Mouse (Mus musculus): ENCODE data around the gene Optc. TPM values are rescaled to one million over a fixed set of nuclear protein-coding genes. Genes with fewer than 3 reads are reported as not detected.

Gene Optc
- total RNA-seq, 2 experiments from 2014 or later, result 2.0 to 2.1 TPM

DNA sequence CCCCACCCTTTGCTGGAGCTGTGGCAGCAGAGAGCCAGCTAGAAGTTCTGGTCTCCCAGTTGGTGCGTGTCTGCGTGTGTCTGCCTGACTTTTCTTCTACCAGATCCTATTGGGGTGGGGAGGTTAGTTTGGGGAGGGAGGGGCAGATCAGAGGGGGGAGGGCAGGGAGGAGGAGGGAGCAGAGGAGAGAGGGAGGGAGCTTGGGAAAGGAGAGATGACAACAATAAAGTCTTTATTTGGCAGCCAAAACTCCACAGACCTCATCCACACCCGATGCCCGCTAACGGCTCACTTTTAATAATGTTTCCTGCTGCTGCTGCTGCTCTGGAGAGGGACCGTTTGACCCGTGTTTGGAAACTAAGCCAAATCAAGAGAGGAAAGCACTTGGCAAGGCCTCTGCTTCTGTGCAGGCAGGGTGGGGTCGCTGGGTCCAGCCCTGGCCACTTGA is 13.5 kb upstream of the Optc start, which contains the start of gene Prelp:
Prelp (minus strand) TSS at position 111 of the 448 bp plus-strand sequence.
- no peak for DNase-seq (ENCODE audit: extremely low spot score in 1 of 2, low spot score in 2 of 2)
- intact Hi-C loops (cut with DNase I), result no loop called here

DNA sequence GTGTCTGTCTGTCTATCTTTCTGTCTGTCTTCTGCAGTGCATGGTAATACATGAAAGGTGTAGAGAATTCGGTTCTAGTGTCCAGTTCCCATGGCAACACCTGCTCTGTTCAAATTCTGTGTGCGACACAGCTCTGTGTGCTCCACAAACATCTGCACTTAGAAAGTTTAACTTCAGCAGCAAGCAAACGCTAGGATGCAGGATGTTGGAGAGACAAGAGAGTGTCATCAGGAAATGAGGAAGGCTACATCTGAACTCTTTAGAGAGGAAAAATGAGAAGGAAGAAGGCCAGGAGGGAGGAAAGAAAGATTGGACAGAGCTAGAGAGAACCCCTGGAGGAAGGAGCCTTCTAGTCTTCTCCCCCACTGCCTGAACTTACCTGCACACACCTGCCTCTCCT is 13.1 kb upstream of the Optc start:
- intact Hi-C loops (cut with DNase I), result no loop called here
- no peak for DNase-seq (ENCODE audit: extremely low spot score in 1 of 2, low spot score in 2 of 2)

DNA sequence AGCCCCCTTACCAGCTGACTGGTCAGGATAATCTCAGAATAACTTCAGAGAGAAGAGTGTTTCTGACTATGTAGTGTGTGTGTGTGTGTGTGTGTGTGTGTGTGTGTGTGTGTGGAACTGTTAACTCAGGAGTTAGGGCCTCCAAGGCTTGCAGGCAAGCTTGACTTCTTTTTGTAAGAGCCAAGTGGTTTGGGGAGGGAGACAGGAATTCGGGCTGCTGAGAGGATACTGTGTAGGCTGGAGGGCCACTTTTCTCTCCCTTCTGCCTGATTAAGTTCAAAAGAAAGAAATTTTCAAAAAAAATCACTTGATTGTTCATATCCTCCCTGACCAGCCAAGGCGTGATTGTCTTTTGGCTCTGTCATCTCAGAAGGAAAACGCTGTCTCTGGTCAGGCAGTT is 12.6 kb upstream of the Optc start:
- no peak for DNase-seq (ENCODE audit: extremely low spot score in 1 of 2, low spot score in 2 of 2)
- intact Hi-C loops (cut with DNase I), result no loop called here

DNA sequence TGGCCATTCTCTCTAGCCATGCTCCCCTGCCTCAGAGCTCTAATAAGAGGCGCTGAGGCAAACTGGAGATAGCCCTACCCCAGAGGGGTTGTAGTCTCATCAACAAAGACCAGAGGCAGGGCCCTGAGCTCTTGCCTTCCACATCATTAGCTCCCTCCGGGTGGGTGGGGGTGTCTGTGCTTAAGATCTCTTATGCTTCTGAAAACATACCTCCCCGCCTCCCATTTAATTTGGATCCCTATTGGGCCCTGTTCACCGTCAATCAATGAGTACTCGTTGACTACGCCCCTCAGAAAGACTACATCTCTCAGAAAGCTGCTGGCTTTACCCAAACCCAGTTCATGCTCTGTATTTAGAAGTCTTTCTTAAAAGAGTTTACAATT is 10.3 kb upstream of the Optc start:
- intact Hi-C loops (cut with DNase I), result no loop called here
- DNase-seq (ENCODE audit: extremely low spot score in 1 of 2, low spot score in 2 of 2), result no peak

DNA sequence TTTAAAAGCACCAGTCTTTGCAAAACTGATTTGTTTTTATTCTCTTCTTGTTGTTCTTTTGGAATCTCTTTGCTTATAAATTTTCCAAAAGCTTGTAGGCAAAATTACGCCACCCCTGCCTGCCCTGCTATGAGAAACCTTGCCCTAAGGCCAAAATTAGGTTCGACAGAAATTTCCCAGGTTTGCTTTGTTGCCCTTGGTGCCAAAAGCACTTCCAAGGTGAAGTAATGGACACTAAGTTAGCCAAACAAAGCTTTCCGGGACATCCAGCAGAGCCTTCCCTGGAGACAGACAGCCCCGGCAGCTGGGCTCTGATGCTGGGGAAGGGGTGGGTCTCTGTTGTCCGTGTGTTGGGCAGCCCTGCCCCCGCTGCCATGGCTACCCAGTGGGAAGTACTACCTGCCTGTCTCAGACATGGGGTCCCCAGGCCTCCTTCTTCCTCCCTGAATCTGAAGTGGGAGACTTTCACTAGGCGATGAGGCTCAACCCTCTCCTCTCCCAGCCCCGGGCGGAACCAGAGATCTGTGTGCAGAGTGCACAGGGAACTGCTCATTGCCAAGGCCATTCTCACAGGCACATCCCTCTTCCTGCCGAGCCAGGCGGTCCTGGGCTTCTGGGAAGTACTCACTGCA is 9.8 kb upstream of the Optc start:
- DNase-seq (ENCODE audit: extremely low spot score in 1 of 2, low spot score in 2 of 2), result peak in 1 of 2 experiments; percentile 61
- intact Hi-C loops (cut with DNase I), result no loop called here

DNA sequence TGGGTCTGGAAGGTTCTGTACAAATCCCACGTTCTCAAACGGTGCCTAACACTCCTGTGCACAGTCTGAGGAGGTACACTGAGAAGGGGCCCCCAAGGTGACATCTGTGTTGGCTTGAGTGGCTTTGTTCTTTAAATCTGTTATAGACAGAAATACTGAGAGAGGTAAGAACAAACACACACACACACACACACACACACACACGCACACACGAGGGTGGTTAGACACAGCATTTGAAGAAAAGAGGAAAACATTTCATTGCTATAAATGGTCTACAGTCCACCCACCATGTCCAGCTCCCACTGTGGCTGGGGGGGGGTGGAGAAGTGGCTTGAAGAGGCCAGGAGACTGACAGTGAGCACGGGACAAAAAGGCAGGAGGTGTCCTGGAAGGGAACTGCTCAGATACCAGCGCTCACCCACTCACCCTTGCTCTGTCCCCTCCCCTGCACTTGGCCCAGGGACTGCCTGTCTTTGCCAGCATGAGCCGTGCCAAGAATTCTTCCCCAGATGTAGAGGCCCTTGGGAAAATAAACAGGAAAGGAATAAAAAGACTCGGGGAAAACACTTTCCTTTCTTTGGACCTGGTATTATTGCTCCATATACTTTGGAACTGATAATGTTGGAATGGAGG is 8.0 kb upstream of the Optc start:
- intact Hi-C loops (cut with DNase I), result no loop called here
- DNase-seq (ENCODE audit: extremely low spot score in 1 of 2, low spot score in 2 of 2), result peak in 1 of 2 experiments; percentile 79

DNA sequence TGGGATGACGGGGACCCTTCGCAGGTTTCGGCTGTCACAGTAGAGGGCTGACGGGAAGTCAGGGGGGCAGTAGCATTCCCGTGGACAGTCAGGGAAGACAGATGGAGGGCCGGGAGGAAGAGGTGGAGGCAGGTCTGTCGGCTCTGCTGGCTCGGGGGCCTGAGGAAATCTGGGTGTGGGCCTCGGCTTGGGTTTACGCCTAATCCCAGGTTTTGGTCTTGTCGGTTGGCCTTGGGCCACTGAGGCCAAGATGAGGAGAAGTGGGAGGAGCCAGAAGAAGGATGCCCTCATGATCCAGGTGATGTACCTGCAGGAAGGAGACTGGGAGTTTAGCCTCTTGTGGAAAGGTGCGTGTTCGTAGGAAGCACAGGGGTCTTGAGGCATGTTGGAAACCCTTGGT is 7.3 kb upstream of the Optc start:
- intact Hi-C loops (cut with DNase I), result no loop called here
- DNase-seq (ENCODE audit: extremely low spot score in 1 of 2, low spot score in 2 of 2), result no peak

DNA sequence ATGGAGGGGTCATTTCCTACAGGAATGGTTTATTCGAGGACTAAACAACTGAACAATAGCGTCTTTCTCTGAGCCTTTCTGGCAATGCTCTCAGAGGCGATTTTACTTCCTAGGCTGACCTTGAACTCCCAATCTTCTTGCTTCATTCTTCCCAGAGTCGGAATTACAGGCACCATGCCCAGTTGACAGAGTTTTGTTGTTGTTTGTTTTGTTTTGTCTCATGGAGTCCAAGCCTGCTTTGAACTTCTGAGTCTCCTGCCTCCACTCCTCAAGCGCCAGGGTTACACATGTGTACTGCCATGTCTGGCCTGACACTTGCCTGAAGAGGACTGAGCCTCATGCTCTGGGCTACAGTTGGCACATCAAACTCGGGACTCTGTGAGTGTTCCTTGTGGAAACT is 5.2 kb upstream of the Optc start:
- intact Hi-C loops (cut with DNase I), result no loop called here

DNA sequence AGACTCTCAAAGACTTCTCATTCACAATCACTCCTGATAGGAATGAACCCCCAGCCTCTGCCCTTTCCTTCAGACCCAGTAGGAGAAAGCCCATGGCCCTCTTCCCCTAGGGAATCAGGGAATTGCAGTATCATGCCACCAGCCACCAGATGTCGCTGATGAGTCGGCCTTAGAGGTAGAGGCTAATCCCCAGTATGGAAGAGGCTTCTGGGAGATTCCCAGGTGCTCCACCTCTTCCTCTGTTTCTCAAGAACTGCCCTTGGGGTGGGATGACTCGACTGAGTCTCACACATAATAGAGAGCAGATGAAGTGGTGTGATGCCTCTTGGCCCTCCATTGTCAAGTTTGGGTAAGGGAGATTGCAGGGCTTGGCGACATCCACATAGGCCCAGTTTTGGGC is 3.7 kb upstream of the Optc start:
- peak in 1 of 2 experiments; percentile 79 for DNase-seq (ENCODE audit: extremely low spot score in 1 of 2, low spot score in 2 of 2)
- intact Hi-C loops (cut with DNase I), result loop anchor here (2.0 kb wide), 1 partner anchor 135 kb away; no protein-coding TSS in a partner anchor

More for the DNA sequence above, 5.2 kb upstream of the Optc start:
- no peak for DNase-seq (ENCODE audit: extremely low spot score in 1 of 2, low spot score in 2 of 2)

DNA sequence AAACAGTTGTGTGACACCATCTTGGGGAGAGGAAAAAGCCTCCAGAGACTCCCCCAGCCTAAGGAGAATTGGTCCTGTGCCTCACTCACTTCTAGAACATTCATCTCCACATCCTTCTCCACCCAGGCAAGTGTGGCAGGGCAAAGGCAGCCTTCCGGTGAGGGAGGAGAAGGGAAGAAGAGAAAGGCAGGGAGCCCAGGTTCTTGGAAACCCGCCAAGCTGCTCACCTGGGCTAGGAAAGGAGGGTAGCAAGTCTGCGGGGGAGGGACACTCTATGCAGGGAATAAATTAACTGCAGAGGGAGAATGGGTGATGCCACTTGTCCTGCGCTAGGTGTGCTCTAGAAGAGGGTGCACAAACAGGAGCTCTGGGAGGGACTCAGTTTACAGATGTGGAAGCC is 3.2 kb upstream of the Optc start:
- DNase-seq (ENCODE audit: extremely low spot score in 1 of 2, low spot score in 2 of 2), result no peak
- intact Hi-C loops (cut with DNase I), result loop anchor here (2.0 kb wide), 1 partner anchor 136 kb away; no protein-coding TSS in a partner anchor

DNA sequence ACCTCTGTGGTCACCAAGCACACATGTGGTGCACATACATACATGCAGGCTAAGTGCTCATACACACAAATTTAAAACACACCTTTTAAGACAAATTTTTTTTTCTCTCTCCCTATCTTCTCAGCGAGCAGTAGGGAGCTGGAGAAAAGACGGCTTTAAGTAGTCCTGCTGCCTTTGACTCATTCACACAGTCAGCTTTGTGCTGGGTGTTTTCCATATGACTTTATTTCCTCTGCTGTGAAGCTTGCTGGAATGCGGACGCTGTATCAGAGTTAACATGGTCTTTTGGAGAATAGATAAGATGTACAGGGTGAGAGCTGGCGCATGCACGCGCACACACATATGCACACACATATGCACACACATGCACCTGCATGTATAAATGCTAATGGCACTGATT is 2.3 kb upstream of the Optc start:
- intact Hi-C loops (cut with DNase I), result loop anchor here (2.0 kb wide), 1 partner anchor 137 kb away; no protein-coding TSS in a partner anchor
- DNase-seq (ENCODE audit: extremely low spot score in 1 of 2, low spot score in 2 of 2), result no peak

DNA sequence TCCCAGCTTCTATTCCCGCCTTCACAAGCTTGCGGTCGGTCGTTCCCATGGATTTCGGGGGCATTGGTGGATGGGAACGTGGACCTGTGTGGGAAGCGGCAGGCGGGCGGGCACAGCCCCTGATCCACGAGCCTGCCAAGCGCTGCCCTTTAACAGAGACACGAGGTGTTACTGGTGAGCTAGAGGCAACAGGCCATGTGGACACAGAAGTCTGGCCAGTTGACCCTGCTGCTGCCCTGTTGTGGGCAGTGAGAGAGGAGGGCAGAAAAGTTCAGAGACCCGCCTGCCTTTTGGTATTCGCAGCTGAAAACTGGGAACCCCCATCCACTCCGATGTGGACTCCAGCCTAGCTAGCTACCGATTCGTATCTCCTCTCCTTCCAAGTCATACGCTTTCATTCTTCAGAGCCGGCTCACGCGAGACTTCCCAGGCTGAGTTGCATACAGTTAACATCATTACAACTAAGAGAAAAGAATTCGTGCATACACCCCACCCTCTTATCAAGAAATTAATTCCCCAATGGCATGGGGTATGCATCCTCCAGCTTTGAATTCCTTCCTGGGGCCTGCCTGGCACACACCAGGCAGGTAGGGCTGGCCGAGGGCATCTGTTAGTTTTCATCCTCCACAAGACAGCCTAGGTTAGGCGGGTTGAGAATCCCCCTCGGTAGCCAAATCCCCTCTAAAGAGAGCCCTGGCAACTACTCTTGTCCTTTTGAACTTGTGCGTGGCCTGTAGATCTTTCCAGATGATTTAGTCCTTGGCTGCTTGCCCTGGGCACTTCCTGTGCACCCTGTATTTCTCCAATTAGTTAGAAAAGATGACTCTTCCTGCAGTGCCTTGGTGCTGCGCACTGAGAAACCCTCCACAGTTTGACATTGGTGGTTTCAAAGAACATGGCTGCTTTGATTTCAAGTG is 1.1 kb upstream of the Optc start:
- intact Hi-C loops (cut with DNase I), result no loop called here

DNA sequence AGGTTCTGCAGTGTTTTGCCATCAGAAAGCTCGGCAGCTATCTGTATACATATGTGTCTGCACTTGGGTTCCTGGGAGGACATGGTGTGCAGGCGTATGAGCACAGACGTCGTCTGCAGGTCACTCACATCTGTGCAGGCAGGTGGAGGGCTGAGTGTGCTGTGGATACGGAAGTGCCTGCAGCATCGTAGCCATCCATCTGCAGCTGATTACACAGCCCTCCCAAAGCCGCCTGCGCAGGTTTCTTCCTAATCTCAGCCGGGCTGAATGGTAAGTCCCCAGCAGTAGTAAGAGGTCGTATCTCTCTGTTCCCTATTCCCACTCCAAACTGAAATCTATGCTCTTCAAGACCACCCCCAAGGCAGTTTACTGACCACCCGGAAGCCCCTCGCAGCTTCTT is 1.4 kb downstream of the Optc start:
- no peak for DNase-seq (ENCODE audit: extremely low spot score in 1 of 2, low spot score in 2 of 2)
- intact Hi-C loops (cut with DNase I), result no loop called here

More for the DNA sequence above, 1.1 kb upstream of the Optc start:
- peak in 1 of 2 experiments; percentile 51 for DNase-seq (ENCODE audit: extremely low spot score in 1 of 2, low spot score in 2 of 2)

DNA sequence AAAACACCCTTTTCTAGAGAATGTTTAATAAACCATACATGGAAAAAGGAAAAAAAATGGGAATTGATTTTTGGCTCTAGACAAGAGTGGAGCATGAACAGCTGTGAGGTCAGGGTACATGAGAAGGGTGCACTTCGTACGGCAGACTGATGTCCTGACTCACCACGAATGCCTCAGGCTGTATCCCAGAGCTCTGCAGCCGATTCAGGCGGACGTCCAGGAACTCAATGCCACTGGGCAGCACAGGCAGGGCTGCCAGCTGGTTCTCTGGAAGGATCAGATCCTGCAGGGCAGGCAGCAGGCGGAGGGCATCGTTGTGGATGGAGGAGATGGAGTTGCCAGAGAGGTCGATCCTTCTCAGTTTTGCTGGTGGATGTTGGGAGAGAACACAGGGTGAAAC is 7.0 kb downstream of the Optc start:
- DNase-seq (ENCODE audit: extremely low spot score in 1 of 2, low spot score in 2 of 2), result no peak
- intact Hi-C loops (cut with DNase I), result no loop called here

DNA sequence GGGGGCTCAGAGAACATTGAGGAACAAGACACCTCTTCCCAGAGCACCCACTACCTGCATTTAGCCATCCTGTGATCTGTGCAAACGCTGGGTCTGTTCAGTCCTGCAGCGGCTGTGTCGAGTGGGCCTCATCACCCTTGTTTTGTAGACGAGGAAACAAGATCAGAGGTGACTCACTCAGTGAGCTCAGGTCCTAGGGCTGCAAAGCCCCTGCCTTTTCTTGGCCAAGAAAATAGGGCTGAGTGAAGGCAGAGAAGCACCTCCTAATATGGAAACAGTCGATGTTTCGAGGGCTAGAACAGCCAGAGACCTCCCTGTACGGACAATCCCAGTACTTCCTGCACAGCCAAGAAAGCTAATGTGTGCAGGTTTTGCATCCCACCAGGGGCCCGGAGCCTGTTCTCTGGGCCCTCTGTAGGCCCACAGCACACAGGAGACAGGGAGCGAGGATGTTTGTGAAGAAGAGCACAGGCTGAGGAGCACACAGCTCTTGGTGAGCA is 8.7 kb downstream of the Optc start:
- intact Hi-C loops (cut with DNase I), result loop anchor here (5.0 kb wide), 1 partner anchor 102 kb away; no protein-coding TSS in a partner anchor
- DNase-seq (ENCODE audit: extremely low spot score in 1 of 2, low spot score in 2 of 2), result no peak

DNA sequence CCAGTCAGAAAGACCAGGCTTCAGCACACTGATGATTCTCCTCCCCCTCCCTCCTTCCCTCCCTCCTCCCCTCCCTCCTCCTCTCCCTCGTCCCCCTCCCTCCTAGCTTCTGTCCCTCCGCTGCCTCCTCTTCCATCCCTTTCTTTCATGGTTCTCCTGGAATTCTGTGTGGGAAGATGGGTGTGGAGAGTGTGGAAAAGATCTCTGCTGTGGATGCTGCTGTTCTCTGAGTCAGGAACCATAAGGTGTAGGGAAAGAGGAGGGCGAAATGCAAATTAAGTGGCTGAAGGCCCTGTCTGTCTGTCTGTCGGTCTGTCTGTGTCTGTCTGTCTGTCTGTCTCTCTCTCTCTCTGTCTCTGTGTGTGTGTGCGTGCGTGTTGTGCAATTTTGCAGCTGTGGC is 10.5 kb downstream of the Optc start:
- intact Hi-C loops (cut with DNase I), result loop anchor here (1.0 to 5.0 kb wide), 2 partner anchors 100 to 161 kb away; no protein-coding TSS in a partner anchor
- no peak for DNase-seq (ENCODE audit: extremely low spot score in 1 of 2, low spot score in 2 of 2)

DNA sequence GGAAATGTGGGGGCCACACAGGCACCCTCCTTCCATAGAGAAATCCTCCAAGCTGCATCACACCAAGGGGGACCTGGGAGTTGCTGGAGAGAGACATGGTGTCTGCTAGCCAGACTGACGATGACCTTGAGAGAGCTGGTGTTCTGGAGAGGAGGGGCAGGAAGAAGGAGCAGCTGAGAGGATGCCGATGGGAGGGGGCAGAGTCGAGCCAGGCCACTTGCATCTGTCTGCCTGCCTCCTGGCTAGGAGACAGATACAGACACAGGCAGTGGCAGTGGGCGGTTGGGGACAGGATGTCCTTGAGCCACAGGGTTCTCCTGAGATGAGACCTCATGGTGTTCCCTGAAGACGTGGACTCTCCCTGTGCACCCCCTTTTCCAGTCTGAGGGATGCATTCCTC is 16.3 kb downstream of the Optc start:
- intact Hi-C loops (cut with DNase I), result no loop called here
- DNase-seq (ENCODE audit: extremely low spot score in 1 of 2, low spot score in 2 of 2), result peak in 1 of 2 experiments; percentile 80

DNA sequence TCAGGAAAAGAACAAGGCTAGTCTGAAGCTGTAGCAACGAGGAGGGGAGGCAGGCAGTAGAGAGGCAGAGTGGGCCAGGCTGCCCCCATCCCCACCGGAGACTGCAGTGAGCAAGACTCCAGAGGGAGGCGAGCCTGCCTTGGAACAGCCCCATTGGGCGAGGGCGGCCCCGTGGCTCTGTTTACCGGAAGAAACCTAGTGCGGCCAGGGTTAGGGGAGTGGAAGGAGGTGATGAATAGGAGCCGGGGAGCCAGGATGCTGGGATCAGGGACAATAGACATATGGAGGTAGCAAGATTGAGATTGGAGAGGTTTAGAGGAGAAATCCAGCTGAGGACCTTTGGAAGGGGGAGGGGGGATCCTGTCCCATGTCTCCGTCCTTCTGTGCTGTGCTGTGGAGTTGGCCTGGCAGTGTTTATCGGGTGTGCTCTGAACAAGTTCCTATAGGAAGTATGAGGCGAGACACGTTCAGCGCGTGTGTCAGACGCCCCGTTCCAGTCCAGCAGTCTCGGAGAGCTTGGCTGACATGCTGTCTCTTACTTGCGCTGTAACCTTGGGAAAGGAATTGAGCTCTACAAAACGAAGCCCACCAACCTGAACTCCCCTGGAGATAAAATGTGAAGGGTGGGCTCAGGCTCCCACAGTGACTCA is 17.7 kb downstream of the Optc start:
- intact Hi-C loops (cut with DNase I), result no loop called here
- no peak for DNase-seq (ENCODE audit: extremely low spot score in 1 of 2, low spot score in 2 of 2)
